Mouse (Mus musculus): ENCODE data around the gene Crb3. TPM values are rescaled to one million over a fixed set of nuclear protein-coding genes. Genes with fewer than 3 reads are reported as not detected.
A peak's percentile ranks its signal among the peaks of the same experiment; 100 is the strongest.

Gene Crb3
- total RNA-seq, 2 experiments from 2014 or later: 0.79 to 1.6 TPM

DNA sequence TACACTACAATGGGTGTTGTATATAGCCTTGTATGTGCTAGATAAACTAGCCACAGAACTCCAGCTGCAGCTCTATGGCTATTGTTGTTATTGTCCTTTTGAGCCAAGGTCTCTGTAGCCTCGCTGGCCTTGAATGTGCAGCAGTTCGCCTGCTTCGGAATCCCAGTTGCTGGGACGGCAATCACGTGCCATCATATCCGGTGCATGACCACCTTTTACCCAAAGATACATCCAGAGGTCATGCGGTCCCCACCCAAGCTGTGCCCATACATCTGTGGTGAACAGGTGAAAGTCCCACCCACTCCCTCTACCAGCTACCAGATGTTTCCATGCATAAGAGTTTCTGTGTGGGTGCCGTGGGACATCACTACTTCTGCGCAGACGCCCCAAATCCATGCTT, 2.2 kb downstream of the Crb3 start:
- no peak for DNase-seq (ENCODE audit: low spot score in 2 of 2)

DNA sequence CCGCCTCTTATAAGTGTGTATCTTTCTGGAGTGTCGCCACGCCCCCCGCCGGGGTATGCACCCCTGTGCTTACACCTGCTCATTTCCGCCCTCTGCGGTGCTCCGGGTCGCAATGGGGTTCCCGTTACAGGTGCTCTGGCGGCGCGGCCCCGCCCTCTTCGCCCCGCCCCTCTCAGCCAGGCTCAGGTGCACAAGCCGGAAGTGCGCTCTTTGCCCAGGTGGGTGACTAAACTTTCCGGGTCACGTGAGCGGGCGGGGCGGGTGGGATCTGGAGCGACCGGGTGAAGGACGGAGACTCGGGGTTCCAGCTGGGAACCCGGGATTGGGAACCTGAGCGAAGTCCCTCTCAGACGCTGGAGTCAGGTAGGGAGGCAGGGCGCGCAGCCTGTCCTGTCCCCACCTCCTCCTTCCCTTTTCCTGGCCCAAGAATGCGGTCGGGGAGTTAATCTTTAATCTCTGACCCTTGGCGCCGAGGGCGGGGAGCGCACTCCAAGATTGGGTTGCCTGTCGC, 3.2 kb downstream of the Crb3 start:
- DNase-seq (ENCODE audit: low spot score in 2 of 2): no peak

DNA sequence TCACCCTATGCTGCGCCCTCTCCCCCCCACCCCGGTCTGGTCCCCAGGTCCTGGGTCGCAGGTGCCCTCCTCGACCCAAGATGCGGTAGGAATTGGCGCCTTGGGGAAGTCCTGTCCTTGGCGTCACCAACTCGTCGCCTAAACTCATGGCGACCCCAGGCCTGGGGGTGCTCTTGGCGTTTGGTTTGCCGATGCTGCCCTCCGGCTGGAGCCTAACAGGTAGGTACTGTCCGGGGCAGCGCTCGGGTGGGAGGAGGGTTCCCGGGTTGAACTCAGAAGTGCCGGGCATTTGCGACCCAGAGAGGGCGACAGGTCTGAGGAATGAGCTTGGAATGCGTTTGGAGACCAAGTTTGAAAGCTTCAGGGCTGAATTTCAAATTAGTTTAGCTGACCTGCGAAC, 3.6 kb downstream of the Crb3 start:
- DNase-seq (ENCODE audit: low spot score in 2 of 2): no peak

DNA sequence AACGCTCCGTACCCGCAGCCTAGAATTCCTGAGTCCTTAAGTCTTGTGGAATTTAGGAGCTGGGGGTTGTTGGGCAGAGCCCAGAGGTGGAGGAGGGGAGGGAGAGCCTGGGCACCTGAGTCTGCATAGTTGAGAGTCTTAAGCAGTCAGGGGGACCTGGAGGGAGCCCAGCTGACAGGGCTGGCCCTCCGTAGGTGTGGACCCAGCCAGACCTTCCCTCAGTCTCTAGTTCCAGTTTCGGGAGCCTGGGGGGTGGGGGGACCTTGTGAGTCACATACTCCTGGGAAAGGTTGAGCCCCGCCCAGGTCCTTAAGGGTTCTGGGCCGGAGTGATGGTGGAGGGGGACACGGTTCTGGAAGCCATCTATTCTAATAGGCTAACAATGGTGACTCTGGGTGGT, 4.1 kb downstream of the Crb3 start:
- DNase-seq (ENCODE audit: low spot score in 2 of 2): no peak

DNA sequence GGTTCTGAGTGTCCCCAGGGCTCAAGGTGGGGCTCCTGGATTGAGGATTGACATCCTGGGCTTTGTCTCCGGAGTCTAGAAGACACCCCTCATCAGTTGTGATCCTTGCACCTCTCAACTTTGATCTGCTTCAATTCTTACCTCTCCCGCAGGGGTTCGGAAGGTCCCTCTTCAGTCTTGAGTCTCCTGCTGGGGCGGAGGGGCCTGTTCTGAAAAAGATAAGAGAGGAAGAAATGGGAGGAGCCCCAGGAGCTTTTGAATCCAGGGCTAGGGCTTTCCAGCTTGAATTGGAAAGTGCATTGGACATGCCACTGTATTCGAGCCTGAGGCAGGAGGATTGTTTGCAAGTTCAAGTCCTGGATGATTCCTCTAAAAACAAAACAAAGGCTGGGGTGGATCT, 8.0 kb downstream of the Crb3 start:
- no peak for DNase-seq (ENCODE audit: low spot score in 2 of 2)

DNA sequence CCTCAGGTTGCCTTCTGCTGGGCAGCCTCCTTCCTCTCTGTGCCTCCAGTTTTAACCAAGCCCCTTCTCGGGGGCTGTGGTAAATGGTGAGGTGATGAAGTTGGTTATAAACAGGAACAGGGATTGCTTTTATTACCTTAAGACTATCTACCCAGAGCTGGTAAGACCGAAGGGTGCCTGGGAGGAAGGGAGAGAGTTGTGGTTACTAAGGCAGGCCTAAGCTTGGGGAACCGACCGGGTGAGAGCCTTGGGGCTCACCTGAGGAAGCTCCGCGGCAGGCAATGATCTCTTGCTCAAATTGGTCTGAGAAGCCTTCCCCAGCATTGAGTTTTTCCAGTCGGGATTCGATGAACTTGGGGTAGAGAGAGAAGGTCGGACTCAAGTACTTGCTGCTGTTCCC, 11.4 kb downstream of the Crb3 start:
- DNase-seq (ENCODE audit: low spot score in 2 of 2): no peak

DNA sequence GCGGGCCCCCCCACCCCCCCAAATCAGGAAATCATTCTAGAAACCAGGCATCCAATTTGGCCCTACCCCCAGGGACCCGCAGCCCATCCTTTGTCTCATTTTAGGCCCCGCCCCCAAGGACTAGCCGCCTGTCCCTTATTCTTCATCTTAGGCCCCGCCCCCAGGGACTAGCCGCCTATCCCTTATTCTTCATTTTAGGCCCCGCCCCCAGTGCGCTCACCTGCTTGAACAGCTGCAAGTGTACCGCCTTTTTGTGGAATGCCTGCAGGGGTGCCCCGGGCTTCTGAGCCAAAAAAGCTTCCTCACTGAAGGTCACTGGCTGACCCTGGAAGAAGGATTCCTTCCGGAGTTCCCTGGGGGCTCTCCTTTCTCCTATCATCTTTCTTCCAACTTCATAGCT, 11.8 kb downstream of the Crb3 start:
- no peak for DNase-seq (ENCODE audit: low spot score in 2 of 2)

DNA sequence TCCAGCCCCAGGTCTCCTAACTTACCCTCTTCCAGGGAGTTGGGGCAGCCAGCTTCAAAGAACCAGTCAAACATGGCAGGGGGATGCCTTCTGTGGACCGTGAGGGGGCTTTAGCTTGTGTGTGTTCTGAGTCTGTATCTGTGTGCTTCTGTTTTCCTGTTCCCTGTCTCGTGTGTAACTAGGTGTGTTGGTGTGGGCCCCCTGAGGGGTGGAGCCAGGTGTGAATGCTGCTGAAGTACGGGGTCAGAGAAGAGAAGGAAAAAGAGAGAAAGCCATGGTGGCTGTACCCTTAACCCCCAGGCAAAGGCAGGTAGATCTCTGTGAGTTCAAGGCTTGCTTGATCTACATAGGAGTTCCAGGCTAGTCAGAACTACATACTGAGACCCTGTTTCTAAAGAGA, 18.0 kb downstream of the Crb3 start:
- DNase-seq (ENCODE audit: low spot score in 2 of 2): no peak

DNA sequence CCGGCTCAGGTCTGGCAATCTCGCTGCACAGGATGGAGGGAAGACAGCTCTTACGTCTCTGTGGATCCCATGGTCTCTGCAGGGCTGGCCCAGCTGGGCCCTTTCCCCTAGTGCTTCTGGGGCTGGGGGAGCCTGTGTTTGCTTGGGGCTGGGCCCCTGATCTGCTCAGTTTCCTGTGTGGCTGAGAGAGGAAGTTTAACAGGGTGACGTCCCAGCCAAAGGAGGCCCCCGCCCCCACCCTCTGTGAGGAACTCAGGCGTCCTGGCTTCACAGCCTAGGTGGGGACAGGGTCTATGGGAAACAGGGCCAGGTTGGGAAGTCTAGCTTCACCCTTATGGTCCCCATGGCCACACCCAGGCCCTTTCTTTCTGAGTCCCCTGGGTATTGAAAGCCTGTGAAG, 19.4 kb downstream of the Crb3 start, which contains the start of gene Dennd1c:
TSS of gene Dennd1c (minus strand) at position 179 of the 400 bp plus-strand sequence.
- DNase-seq (ENCODE audit: low spot score in 2 of 2): no peak

DNA sequence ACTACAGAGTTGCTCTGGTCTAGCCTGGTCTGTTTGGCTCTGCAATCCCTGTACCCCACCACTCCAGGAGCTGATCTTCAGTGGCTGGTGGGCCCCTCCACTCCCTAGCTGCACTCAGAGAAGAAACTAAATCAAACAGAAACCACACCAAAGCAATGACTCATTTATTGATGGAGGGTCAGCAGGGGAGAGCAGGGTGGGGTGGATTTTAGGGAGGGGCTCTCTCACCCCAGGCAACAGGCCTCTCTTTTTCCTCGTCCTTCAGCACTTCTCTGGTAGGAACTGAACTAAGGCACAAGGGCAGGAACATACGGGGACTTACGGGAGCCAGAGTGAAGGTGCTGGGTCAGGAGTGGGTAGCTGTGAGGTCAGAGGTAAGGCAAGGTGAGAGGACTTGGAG, 21.0 kb downstream of the Crb3 start:
- DNase-seq (ENCODE audit: low spot score in 2 of 2): no peak

DNA sequence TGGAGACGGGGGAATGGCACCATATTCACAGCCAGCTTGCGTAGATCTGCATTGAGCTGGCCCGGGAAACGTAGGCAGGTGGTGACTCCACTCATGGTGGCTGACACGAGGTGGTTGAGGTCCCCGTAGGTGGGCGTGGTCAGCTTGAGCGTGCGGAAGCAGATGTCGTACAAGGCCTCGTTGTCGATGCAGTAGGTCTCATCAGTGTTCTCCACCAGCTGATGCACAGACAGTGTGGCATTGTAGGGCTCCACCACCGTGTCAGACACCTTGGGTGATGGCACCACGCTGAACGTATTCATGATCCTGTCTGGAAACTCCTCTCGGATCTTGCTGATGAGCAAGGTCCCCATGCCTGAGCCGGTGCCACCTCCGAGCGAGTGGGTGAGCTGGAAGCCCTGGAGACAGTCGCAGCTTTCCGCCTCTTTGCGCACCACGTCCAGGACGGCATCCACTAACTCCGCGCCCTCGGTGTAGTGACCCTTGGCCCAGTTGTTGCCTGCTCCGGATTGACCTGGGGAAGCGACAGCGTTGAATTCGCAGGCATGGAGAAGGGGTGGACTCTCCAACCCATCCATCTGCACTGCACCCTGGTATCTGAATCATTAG, 22.4 kb downstream of the Crb3 start:
- no peak for DNase-seq (ENCODE audit: low spot score in 2 of 2)

DNA sequence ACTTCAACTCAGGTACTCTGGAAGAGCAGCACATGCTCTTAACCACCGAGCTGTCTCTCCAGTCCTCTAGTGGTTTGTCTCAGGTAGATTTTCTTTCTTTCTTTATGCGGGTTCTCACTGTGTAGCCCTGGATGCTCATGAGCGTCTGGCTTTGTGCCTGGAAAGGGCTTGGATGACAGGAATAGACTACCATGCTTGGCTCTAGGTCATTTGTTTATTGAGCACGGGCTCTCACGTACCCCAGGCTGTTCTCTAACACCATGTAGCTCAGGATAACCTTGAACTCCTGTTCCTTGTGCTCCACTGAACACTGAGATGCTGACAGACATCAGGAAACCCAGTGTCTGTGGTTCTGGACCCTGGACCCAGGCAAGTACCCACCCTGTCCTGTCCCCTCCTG, 23.6 kb downstream of the Crb3 start:
- no peak for DNase-seq (ENCODE audit: low spot score in 2 of 2)

DNA sequence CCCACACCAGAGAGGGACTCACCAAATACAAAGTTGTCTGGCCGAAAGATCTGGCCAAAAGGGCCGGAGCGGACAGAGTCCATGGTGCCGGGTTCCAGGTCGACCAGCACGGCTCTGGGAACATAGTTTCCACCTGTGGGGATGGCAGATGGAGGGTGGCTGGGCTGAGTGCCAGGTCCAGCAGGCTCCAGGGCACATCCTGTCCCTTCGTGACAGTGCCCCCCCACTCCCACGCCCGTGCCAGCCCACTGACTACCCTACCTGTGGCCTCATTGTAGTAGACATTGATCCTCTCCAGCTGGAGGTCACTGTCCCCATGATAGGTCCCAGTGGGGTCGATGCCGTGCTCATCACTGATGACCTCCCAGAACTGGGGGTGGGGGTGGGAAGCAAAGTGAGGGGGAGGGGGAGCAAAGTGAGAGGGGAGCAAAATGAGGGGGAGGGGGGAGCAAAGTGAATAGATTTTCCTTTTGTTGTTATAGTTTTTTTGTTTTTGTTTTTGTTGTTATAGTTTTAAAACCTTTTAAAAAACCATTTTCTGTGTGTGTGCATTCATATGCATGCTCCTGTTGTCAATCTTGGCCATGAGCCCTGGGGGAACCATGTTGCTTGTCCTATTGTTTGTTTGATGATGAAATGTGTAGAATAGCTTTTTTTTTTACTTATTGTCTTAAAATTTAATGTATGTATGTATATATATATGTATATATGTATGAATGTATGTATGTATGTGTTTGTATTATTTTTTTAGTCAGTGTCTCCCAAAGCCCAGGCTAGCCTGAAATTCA, 27.3 kb downstream of the Crb3 start:
- peak in 1 of 2 experiments; percentile 22 for DNase-seq (ENCODE audit: low spot score in 2 of 2)

DNA sequence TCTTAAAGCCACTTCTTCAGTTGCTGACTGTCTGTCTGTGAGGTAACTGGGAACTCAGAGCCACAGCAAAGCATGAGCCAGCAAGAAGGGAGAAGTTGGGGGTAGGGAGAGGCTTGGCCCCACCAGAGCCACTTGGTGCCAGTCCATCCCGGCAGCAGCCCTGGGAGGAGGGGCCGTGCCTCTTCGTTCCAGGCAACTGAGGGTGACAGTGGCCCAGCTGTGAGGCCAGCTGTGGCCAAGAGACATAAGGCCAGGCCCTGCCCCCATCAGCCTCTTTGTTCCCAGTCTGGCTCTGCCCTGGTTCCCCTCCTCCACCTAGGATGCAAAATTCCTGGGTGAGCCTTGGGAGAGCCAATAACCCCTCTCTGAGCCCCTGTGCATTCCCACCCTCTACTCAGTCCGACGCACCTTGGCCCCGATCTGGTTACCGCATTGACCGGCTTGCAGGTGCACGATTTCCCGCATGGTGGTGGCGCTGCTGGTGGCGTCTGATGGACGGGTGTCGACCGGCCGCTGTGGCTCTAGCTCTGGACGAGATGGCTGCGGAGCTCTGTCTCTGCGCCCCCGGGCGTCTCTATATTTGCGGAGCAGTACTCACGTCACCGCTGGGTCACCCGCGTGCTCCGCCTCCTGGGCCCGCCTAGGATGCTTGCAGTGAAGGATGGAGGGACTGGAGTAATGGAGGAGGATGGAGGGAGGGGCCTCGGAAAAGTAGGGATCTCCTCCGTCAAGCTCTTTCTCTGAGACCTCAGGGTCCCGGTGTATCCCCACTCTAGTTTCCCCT, 28.3 kb downstream of the Crb3 start, which contains the start of gene Tubb4a:
TSS of gene Tubb4a (minus strand) at position 734 of the 784 bp plus-strand sequence.
- peak; percentile 76 to 88 for DNase-seq (ENCODE audit: low spot score in 2 of 2)

DNA sequence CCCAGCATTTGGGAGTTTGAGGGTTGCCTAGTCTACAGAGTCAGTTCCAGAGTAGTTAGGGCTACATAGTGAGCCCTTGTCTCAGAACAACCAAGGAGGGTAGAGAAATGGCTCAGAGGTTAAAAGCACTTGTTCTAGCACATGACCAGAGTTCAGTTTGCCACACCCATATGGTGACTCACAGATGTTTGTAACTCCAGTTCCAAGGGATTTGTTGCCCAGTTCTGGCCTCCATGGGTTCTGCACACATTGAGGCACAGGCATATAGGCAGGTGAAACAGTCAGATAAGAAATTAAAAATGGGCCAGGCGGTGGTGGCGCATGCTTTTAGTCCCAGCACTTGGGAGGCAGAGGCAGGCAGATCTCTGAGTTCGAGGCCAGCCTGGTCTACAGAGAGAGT, 35.3 kb downstream of the Crb3 start:
- no peak for DNase-seq (ENCODE audit: low spot score in 2 of 2)

DNA sequence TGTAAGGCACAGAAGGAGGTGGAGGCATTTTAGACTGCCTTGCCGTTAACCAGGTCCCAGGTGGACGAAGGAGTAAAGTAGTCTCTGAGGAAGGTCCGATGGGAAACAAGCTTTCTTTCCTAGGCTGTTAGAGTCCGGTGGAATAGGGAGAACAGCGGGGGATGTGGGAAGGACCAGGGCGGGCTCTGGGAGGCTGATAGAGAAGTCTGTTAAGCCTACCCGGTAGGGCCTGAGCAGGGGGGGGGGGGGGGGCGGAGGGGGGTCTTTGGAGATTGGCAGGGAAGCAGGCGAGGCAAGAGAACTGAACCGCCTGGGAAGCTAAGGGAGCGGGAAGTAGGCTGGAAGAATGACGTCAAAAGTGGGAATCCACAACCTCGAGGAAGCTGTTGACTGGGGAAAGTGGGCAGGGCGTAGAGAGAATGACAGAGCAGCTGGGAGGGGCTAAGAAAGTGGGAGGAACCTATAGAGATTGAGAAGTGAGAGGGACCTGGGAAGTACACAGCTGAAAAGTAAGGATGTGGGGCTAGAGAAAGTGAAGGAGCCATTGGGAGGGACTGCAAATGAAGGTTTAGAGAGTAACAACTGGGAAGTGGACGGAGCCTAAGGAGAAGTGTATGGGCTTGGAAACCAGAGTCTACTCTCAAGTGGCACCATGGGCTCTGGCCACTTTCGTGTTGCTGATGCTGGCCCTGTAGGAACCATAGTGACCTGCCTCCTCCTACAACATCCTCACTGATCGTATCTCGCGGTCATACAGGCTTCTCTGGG, 37.1 kb downstream of the Crb3 start:
- no peak for DNase-seq (ENCODE audit: low spot score in 2 of 2)

DNA sequence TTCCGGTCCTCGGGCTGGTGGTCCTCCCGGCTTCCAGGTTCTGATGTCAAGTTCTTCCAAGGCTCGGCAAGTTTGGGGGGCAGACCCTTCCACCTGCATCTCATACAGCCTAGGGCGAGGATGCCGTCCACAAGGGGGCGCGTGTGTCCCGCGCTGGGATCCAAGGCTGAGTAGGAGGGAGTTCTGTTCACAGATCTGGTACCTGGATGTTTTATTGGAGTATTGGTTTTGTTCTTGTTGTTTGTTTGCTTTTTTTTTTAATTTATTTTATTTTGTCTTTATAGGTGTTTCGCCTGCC, 37.7 kb downstream of the Crb3 start:
- DNase-seq (ENCODE audit: low spot score in 2 of 2): peak; percentile 80 to 83

DNA sequence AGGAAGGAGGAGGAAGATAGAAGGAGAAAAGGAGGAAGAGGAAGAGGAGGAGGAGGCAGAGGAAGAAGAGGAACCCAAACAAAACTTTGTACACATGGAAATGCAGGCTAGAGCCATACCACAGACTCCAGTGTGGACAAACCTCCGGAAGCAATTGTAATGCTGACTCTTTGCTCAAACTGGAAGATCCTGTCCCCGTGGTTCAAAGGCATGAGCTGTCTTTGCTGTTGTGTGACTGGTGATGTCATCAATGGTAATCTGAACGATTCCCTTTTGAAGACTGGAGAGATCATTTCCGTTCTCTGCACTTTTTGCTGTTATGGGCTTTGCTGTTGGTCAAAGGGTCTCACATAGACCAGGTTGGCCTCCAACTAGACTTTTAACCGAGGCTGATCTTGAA, 39.4 kb downstream of the Crb3 start:
- no peak for DNase-seq (ENCODE audit: low spot score in 2 of 2)

DNA sequence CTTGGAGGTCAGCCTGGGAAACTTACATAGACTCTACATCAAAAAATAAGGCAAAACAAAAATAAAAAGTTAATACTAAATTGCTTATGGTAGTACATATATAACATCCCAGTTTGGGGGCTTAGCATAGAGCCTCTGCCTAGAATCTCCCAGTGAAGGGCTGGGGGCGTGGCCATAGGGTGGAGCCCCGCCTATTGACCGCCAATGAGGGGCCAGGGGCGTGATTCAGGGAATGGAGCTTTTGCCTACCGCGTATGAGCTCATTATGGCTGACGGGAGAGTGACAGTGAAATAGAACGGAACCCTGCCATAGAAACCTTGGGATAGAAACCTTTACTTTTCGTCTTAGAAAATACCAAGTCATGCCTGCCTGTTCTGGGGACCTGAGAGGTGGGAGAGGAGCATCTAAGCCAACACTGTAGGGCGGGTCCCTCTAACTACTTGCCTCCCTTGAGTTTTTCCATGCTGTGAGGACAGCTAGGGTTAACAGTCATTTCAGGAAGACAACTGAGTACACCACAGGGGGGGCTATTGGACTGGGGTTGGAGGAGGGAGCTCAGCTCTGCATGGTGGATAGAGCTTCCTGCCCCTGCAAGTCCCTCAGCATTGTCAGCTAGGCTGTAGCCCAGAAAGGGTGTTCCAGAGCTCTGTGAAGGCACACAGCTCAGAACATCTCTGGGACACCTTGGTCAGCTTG, 40.9 kb downstream of the Crb3 start:
- no peak for DNase-seq (ENCODE audit: low spot score in 2 of 2)

DNA sequence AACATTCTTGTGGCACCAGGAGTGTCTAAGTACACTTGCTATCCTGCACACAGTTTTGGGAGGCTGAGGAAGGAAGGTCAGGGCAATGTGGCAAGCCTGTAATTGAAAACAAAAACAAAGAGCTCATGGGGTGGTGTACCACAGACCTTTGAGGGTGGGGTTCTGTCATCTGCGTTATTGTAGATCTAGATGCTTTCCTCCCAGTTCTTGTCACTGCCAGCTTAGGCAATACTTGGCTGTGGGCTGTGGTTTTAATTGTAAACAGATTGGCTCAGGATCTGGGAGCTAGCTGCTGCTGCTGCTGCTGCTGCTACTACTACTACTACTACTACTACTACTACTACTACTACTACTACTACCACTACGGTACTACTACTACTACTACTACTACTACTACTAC, 43.4 kb downstream of the Crb3 start:
- DNase-seq (ENCODE audit: low spot score in 2 of 2): no peak

DNA sequence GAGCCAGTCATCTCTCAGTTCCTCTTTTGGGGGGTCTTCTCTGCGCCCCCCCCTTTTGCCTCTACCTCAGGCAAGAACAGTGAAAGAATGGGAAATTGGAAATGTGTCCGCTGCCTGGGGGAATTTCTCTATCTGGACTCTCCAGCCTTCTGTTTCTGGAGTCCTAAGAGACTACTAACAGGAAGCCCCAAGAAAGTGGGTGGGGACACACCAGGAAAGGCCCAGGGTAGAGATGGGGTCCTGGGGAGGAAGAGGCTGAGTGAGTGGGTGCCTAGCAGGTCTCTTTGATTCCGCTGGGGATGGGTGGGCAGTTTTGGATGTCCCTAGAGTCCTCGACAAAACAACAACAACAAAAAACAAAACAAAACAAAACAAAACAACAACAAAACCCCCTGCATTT, 45.6 kb downstream of the Crb3 start:
- DNase-seq (ENCODE audit: low spot score in 2 of 2): no peak
